Mouse (Mus musculus) liver, embryonic 15.5 days (tissue): ENCODE measurements around the gene Majin. TPM values are rescaled to one million over a fixed set of nuclear protein-coding genes. Genes with fewer than 3 reads are reported as not detected.

ENCODE experiments used
- ATAC-seq: fragments of 200-750 bp; cut with Nextera tagmentation; 2 replicates; pipeline ENCODE4 v1.8.0; 2017; ENCODE audit warnings: moderate number of reproducible peaks, mild to moderate bottlenecking, moderate library complexity; ENCODE audit not compliant: insufficient read depth
- H3K27ac ChIP-seq: fragments of 300-500 bp; sonication (generic); replicated peaks from 2 replicates; pipeline ENCODE4 v1.5.1; 2015; ENCODE audit warnings: mild to moderate bottlenecking, inconsistent platforms
- H3K27me3 ChIP-seq: fragments of 300-500 bp; sonication (generic); 2 replicates; pipeline ENCODE4 v1.6.1; 2015; ENCODE audit warnings: mild to moderate bottlenecking, inconsistent platforms
- H3K36me3 ChIP-seq: fragments of 300-500 bp; sonication (generic); replicated peaks from 2 replicates; pipeline ENCODE4 v1.6.1; 2015; ENCODE audit warnings: moderate library complexity, mild to moderate bottlenecking, inconsistent platforms
- H3K4me1 ChIP-seq: fragments of 300-500 bp; sonication (generic); replicated peaks from 2 replicates; pipeline ENCODE4 v1.6.1; 2015; ENCODE audit warnings: inconsistent platforms
- H3K4me2 ChIP-seq: fragments of 300-500 bp; sonication (generic); 2 replicates; pipeline ENCODE4 v1.6.1; 2015; ENCODE audit warnings: moderate library complexity, mild to moderate bottlenecking, inconsistent platforms
- H3K4me3 ChIP-seq: fragments of 300-500 bp; sonication (generic); replicated peaks from 2 replicates; pipeline ENCODE4 v1.5.1; 2015; ENCODE audit warnings: mild to moderate bottlenecking, inconsistent platforms
- H3K9ac ChIP-seq: fragments of 300-500 bp; sonication (generic); 2 replicates; pipeline ENCODE4 v1.6.1; 2015; ENCODE audit warnings: moderate library complexity, mild to moderate bottlenecking, inconsistent platforms
- H3K9me3 ChIP-seq: fragments of 300-500 bp; sonication (generic); replicated peaks from 2 replicates; pipeline ENCODE4 v1.6.1; 2016; ENCODE audit warnings: inconsistent platforms
- WGBS: fragments of 180-500 bp; shearing (Covaris S2); methylation state at CpG from one replicate; pipeline ENCODE4 v1.1.7; 2015; ENCODE audit warnings: mixed read lengths; ENCODE audit not compliant: insufficient replicate concordance; 5-methylcytosine and 5-hydroxymethylcytosine counted together
- polyA plus RNA-seq: library from polyadenylated mRNA; unstranded; fragments of >200 nt; fragmentation: Nextera tagmentation; extraction: Ambion mirVana; gene quantifications from 2 replicates; pipeline ENCODE4 v1.2.1, GENCODE M21; 2015

Gene Majin
- polyA plus RNA-seq, 1 experiment from 2014 or later = not detected

DNA sequence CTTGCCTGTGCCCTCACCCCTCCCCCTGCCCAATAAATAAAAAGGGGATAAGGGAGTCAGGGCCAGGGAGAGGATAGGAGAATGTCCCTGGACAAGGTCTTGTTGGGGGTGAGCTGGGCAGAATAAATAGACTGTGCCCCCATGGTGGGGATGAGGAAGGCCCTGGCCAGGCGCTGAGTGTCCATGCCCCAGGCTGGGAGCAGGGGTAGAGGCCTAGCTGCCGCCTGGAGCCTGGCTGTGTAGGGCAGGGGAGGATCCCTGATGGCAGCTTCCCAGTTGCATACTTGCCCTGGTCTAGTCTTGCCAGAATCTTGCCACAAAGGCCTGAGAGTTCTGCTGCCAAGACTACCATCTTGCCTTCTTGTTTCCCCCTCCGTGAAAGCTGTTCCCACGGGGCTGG lies 43.7 kb downstream of the Majin start:
- 69% methylated on average over 4 of the region's 4 CpGs for WGBS
- Histone ChIP-seq H3K27ac (no peak overlapping the region), H3K27me3 (no peaks in the 10 kb centered on the region), H3K4me3 (no peak overlapping the region), H3K9ac (no peak overlapping the region), H3K4me1 (no peaks in the 10 kb centered on the region), H3K9me3 (no peaks in the 10 kb centered on the region), H3K36me3 (no peaks in the 10 kb centered on the region), H3K4me2 (no peak overlapping the region)
- no peak for ATAC-seq

DNA sequence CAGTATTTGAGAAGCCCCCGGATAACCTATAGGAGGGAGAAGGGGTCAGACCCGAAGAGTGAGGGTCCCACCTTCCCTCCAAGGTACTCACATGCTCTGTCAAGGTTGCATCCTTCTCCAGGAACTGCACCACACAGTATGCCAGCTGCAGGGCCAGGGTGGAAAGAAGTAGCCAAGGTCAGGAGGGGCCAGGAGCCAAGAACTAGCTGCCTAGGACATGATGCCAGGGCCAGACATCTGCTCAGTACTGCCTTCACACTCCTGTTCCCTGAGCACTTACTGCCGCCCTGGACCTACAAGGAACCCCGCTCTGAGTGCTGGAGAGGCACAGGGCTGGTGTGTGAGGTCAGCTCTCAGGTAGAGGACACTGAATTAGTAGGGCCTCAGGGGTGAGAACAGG lies 46.2 kb downstream of the Majin start:
- 64% methylated on average over 4 of the region's 4 CpGs for WGBS
- ATAC-seq = no peak
- Histone ChIP-seq H3K4me3 (no peak overlapping the region), H3K9me3 (no peaks in the 10 kb centered on the region), H3K4me1 (peaks cover 18% of the 10 kb centered on the region), H3K4me2 (no peak overlapping the region), H3K27me3 (no peaks in the 10 kb centered on the region), H3K9ac (no peak overlapping the region), H3K27ac (no peak overlapping the region), H3K36me3 (no peaks in the 10 kb centered on the region)

DNA sequence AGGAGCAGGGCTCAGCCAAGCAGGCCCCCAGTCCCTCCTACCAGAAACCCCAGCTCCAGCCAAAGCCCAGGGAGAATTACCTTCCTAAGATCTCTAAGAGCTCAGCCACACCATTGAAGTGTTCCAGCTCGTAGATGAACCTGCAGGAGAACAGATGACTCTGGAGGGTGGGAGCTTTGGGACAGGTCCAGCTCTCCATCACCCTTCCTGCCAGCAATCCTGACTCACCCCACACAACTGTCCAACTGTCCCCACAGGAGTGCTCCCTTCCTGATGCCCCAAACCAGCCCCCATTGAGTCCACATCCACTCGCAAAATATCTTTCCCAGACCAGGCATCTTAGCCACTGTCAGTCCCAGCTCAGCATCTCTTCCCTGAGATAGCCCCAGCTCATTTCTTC lies 46.8 kb downstream of the Majin start:
- Histone ChIP-seq H3K27me3 (no peaks in the 10 kb centered on the region), H3K27ac (no peak overlapping the region), H3K9ac (no peak overlapping the region), H3K4me1 (peaks cover 22% of the 10 kb centered on the region), H3K4me2 (no peak overlapping the region), H3K9me3 (no peaks in the 10 kb centered on the region), H3K4me3 (no peak overlapping the region), H3K36me3 (no peaks in the 10 kb centered on the region)
- WGBS = 65% methylated on average over 2 of the region's 2 CpGs
- ATAC-seq = no peak

DNA sequence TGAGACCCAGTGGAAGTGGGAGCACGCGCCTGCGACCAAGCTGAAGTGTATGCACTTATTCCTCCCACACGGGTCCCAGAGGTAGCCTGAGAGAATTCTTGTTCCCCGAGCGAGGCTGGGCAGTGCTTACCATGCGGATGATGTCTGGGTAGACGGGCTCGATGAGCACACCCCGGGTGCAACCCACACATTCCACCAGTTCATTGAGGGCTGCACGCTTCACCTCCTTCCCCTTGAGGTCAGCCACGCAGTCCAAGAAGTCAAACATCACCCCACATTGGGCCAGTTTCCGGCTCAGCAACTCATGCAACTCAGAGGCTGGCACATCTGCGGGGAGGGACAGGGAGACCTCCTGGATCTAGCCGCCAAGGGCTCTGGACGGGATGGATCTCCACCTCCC lies 49.5 kb downstream of the Majin start:
- H3K4me1 ChIP-seq = peaks cover 41% of the 10 kb centered on the region
- H3K36me3 ChIP-seq = no peaks in the 10 kb centered on the region
- H3K9me3 ChIP-seq = no peaks in the 10 kb centered on the region
- H3K4me3 ChIP-seq = no peak overlapping the region
- H3K4me2 ChIP-seq = no peak overlapping the region
- H3K9ac ChIP-seq = no peak overlapping the region
- WGBS = 81% methylated on average over 16 of the region's 16 CpGs
- no peak for ATAC-seq
- H3K27ac ChIP-seq = no peak overlapping the region
- H3K27me3 ChIP-seq = no peaks in the 10 kb centered on the region

DNA sequence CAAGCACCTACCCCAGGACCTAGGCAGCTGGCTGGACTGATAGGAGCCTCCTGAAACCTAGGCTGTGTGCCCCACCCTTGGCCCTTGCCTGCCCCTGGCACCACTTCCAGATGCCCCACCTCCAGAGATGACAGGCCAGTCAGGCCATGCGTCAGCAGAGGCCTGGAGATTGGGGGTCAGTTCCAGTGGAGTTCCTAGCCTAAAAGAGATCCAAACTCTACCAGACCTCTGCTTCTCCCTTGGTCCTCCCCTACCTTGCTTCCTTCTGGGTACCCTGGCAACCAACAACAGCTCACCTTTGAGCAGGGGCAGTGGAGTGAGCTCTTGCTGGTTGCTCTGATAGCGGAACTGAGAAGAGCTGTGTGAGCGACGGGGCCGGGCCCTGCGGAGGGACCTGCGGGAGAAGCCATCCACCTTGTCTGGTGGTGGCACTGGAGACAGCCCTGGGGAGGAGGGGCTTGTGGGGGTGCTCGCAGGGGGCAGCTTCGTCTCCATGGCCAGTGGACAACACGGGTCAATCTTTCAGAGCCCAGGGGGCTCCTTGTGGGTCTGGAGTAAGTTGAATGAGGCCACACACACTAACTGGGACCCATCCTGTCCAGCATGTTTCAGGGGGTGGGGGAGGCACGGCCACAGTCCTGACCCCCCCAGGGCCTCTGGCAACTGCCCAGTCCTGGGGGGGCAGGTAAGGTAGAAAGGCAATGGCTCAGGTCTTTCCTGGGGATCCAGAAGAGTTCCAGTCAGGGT lies 50.3 kb downstream of the Majin start:
- no peaks in the 10 kb centered on the region for H3K36me3 ChIP-seq
- no peak for ATAC-seq
- H3K4me2 ChIP-seq = peak overlapping the region; percentile 98
- no peak overlapping the region; the same call in 1 of the 2 replicates for H3K9ac ChIP-seq
- H3K9me3 ChIP-seq = no peaks in the 10 kb centered on the region
- no peaks in the 10 kb centered on the region for H3K27me3 ChIP-seq
- 69% methylated on average over 11 of the region's 11 CpGs for WGBS
- H3K4me3 ChIP-seq = peak overlapping the region; percentile 74
- H3K27ac ChIP-seq = peak overlapping the region; percentile 42; the same call in 1 of the 2 replicates
- peaks cover 50% of the 10 kb centered on the region for H3K4me1 ChIP-seq

DNA sequence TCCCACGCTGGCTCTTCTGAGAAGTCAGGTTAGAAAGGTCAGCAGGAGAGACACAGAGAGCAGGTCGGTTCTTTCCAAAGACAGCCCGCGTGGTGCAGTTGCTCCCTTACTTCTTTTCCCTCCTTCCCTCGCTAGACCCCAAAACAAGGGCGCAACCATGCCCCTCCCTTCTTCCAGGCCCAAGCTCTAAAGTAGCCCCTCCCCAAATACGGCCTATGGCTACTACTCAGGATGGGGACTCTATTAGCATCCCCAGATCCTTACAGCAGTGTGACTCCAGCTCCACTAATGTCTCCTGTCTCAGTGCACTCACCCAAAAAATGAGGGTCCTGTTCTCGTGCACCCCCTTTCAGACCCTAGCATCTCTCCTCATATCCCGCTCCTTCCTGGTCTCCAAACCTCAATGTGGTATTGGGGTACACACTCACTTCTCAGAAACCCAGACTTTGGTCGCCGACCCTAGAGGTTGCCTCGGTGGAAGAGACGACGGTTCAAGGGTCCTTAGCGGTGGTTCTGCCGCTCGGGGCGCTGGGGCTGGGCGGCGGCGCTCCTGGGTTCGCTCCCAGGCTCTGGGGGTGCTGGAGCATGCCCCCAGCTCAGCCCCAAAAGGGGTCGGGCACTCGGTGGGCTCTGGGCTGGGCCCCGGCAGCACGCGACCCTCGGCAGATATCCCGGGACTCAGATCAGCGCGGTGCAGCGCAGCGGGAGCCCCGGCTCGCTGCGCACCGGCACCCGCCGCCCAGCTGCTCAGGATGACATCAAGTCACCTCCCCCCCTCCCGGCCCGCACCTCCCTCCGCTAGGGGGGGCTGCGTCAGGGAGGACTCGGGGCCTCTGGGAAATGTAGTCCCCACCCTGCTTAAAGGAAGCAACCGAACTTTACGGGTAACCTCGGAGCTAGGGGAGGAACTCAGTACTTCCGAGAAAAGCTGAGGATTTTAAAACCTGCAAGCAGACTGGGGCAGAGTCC lies 51.2 kb downstream of the Majin start, which contains the start of gene Ppp2r5b:
Gene Ppp2r5b (minus strand): TSS at position 789 of the 969 bp plus-strand sequence.
- 7% methylated on average over 48 of the region's 48 CpGs for WGBS
- no peaks in the 10 kb centered on the region for H3K27me3 ChIP-seq
- H3K4me3 ChIP-seq = peak within 1 kb of the TSS; percentile 74
- H3K9me3 ChIP-seq = no peaks in the 10 kb centered on the region
- H3K4me2 ChIP-seq = peak within 1 kb of the TSS; percentile 98
- H3K36me3 ChIP-seq = no peaks in the 10 kb centered on the region
- peak; percentile 88 for ATAC-seq
- H3K27ac ChIP-seq = peak within 1 kb of the TSS; percentile 97
- H3K4me1 ChIP-seq = peaks cover 58% of the 10 kb centered on the region
- peak within 1 kb of the TSS; percentile 81 for H3K9ac ChIP-seq

DNA sequence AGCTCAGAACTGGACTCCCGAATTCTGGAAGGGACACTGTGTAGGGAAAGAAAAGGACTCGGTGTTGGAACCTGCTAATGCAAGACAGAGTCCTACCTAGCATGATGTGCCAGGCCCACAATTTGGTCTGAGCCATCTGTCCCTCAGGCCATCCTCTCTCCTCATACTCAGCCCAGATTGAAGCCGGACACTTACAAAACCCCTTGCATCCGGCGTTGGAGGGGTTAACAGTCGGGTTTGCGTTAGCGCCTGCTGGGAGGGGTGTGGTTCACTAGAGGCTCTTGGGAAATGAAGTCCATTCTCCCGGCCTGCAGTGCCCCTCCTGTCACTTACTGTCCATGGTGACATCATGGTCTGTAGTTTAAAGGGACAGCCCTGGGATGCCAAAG lies 51.9 kb downstream of the Majin start:
- Histone ChIP-seq H3K27me3 (no peaks in the 10 kb centered on the region), H3K27ac (peak overlapping the region; percentile 97), H3K4me2 (peak overlapping the region; percentile 98), H3K9me3 (no peaks in the 10 kb centered on the region), H3K4me1 (peaks cover 65% of the 10 kb centered on the region), H3K36me3 (no peaks in the 10 kb centered on the region), H3K9ac (peak overlapping the region; percentile 81), H3K4me3 (peak overlapping the region; percentile 74)
- ATAC-seq = peak; percentile 85
- WGBS = 0% methylated on average over 9 of the region's 9 CpGs

DNA sequence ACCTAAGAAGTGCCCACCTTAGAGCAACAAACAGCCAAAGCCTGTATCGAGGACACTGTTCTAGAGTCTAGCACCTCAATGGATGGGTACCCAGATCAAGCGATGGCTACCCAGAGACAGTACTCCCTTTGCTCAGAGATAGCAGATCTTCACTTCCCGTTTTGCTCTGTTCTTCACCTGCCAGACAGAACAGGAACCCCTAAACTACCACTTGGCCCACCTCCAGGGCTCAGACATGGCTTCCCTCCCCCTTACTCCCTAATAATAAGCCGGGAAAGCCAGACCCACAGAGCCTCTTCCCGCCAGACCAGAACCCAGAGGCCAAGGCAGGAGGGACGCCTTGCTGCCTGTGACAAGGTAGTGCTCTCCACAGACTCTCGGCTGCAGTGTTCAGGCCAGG lies 52.7 kb downstream of the Majin start:
- Histone ChIP-seq H3K4me2 (no peak overlapping the region), H3K4me1 (peaks cover 69% of the 10 kb centered on the region), H3K36me3 (no peaks in the 10 kb centered on the region), H3K27me3 (no peaks in the 10 kb centered on the region), H3K9ac (no peak overlapping the region), H3K4me3 (no peak overlapping the region), H3K27ac (peak overlapping the region; percentile 97; the same call in 1 of the 2 replicates), H3K9me3 (no peaks in the 10 kb centered on the region)
- ATAC-seq = no peak
- 67% methylated on average over 7 of the region's 7 CpGs for WGBS

DNA sequence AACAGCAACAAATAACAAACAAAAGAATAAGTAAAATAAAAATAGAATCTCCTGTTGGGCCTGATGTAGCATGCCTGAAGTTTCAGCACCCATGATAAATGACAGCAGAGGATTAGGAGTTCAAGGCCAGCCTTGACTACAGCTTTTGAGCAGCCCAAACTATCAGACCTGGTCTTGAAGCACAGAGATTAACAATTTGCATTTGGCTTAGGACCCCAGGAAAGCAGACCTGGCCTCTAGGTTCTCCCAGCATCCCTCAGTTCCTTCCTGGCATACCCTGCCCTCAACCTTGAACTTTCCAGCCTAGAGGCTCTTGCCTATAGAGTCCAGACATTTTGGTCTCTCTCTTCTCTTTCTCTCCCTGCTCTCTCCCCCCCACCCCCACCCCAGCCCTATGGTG lies 54.6 kb downstream of the Majin start:
- no peak overlapping the region for H3K4me3 ChIP-seq
- H3K27ac ChIP-seq = no peak overlapping the region
- peaks cover 85% of the 10 kb centered on the region for H3K4me1 ChIP-seq
- no peak overlapping the region for H3K4me2 ChIP-seq
- no peaks in the 10 kb centered on the region for H3K9me3 ChIP-seq
- H3K9ac ChIP-seq = no peak overlapping the region
- no peak for ATAC-seq
- no peaks in the 10 kb centered on the region for H3K36me3 ChIP-seq
- no peaks in the 10 kb centered on the region for H3K27me3 ChIP-seq

DNA sequence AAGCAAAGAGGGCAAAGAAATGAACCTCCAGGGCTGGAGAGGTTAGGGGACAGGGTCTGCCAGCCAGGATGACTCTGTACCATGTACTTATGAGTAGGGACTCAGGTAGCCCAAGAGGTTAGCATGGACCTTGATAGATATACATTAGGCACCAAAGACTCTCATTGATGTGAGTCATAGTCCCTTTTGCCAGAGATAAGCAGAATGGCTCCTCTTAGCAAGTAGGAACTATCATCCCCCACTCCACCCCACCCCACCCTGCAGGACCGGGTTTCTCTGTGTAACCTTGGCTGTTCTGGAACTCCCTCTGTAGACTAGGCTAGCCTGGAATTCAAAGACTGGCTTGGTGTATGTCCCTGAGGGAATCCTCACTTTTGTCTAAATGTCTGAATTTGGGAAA lies 55.9 kb downstream of the Majin start:
- Histone ChIP-seq H3K9me3 (no peaks in the 10 kb centered on the region), H3K4me1 (peaks cover 71% of the 10 kb centered on the region), H3K4me3 (0 out of 2 replicates have a peak overlapping the region, but pooled peaks have one; percentile 6), H3K9ac (peak overlapping the region; percentile 40; the same call in 1 of the 2 replicates), H3K36me3 (peaks cover 8% of the 10 kb centered on the region), H3K4me2 (peak overlapping the region; percentile 77), H3K27me3 (no peaks in the 10 kb centered on the region), H3K27ac (peak overlapping the region; percentile 93)
- WGBS = 3% methylated on average over 1 of the region's 1 CpGs
- peak; percentile 19 for ATAC-seq

DNA sequence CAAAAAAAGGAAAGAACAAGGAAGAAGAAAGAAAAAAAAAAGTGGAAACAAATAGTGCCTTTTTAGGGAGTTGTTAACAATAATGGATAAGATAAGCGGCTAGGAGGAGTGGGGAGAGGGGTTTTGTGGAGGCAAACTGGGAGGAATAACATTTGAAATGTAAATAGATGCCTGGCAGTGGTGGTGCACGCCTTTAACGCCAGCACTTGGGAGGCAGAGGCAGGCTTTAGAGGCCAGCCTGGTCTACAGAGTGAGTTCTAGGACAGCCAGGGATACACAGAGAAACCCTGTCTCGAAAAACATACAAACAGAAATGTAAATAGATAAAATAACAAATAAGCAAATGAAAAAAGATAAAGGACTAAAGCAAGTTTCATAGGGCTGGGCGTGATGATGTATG lies 56.5 kb downstream of the Majin start:
- H3K4me3 ChIP-seq = peak overlapping the region; percentile 79

More for the DNA sequence above, 56.5 kb downstream of the Majin start:
- Histone ChIP-seq H3K27ac (peak overlapping the region; percentile 93), H3K9ac (peak overlapping the region; percentile 40; the same call in 1 of the 2 replicates), H3K4me1 (peaks cover 67% of the 10 kb centered on the region), H3K36me3 (peaks cover 14% of the 10 kb centered on the region), H3K9me3 (no peaks in the 10 kb centered on the region), H3K4me2 (peak overlapping the region; percentile 77), H3K27me3 (no peaks in the 10 kb centered on the region)
- WGBS = 31% methylated on average over 5 of the region's 5 CpGs
- no peak for ATAC-seq
